Mouse (Mus musculus) embryo, embryonic 10 days (tissue): ENCODE data around the gene Ebp.
A peak's percentile ranks its signal among the peaks of the same experiment; 100 is the strongest.

Experiments
- DNase-seq: peaks from one replicate; pipeline ENCODE4 v3.0.0-alpha.2; 2015; ENCODE audit warnings: low spot score

Ebp gene

GRCm38 (mm10) chrX:8182871-8183540, 10.3 kb downstream of the Ebp start:
- DNase-seq: no peak

- DNase-seq: no peak
Observed at GRCm38 (mm10) chrX:8179646-8180045, 13.7 kb downstream of the Ebp start.

GRCm38 (mm10) chrX:8178871-8179270, 14.4 kb downstream of the Ebp start:
- no peak for DNase-seq

GRCm38 (mm10) chrX:8175504-8176385, 17.6 kb downstream of the Ebp start, which contains the start of gene Tbc1d25:
TSS of gene Tbc1d25 (minus strand) at chrX:8176181.
- peak; percentile 92 for DNase-seq

- no peak for DNase-seq
Observed at GRCm38 (mm10) chrX:8175169-8175503, 18.2 kb downstream of the Ebp start.

GRCm38 (mm10) chrX:8167716-8168647, 25.3 kb downstream of the Ebp start:
- DNase-seq: no peak

- no peak for DNase-seq
Observed at GRCm38 (mm10) chrX:8164471-8164870, 28.8 kb downstream of the Ebp start.

GRCm38 (mm10) chrX:8163076-8163475, 30.2 kb downstream of the Ebp start:
- DNase-seq: no peak

- DNase-seq: peak; percentile 93
Observed at GRCm38 (mm10) chrX:8145153-8145991, 47.9 kb downstream of the Ebp start, which contains the start of gene Rbm3. TSS of gene Rbm3 (minus strand) at chrX:8145880.

GRCm38 (mm10) chrX:8143750-8144149, 49.6 kb downstream of the Ebp start:
- DNase-seq: no peak

- DNase-seq: no peak
Observed at GRCm38 (mm10) chrX:8142948-8143347, 50.4 kb downstream of the Ebp start.

- no peak for DNase-seq
Observed at GRCm38 (mm10) chrX:8141058-8141457, 52.3 kb downstream of the Ebp start.

GRCm38 (mm10) chrX:8140446-8140845, 52.9 kb downstream of the Ebp start:
- no peak for DNase-seq

GRCm38 (mm10) chrX:8139480-8139879, 53.8 kb downstream of the Ebp start:
- no peak for DNase-seq

GRCm38 (mm10) chrX:8135886-8136285, 57.4 kb downstream of the Ebp start:
- no peak for DNase-seq
